Mouse (Mus musculus): ENCODE measurements at regions not wholly inside any gene's neighbourhood (a gene's known extent, or its start where the extent isn't known, plus 50 kb on each side); places are given as distances from the start of the nearest gene placed in this dataset.

DNA sequence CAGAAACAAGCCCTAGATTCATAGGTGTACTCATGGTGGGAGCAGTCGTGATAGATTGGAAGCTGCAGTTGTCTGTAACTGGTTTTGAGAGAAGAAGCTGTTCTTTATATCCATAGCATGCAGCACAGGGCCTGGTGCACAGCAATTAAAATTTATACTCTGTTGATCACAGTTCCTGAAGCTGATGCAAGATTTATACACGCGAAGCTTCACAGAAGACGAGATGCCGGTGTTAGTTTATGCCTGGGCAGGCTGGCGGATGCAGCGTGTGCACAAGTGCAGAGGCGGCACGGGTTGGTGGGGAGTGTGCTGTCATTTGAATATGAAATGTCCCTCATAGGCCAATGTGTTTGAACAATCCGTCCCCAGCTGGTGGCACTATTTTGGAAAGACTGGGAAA, 136.9 kb upstream of the Serpine2 start:
- TF ChIP-seq CTCF (conservative IDR thresholded peaks at IDR 0.05; ENCODE audit: insufficient read depth, insufficient read length, low read depth, low read length) (no peak), POLR2A (IDR thresholded peaks at IDR 0.05; ENCODE audit: low read depth, low read length) (no peak)

All from kidney, adult 2 months (tissue).